Mouse (Mus musculus) limb, embryonic 14.5 days (tissue): Measurements from ENCODE around the gene Mfsd12. TPM values are rescaled to one million over a fixed set of nuclear protein-coding genes. Genes with fewer than 3 reads are reported as not detected.

Experiments used
- ATAC-seq: fragments of 200-750 bp; cut with Nextera tagmentation; 2 replicates; pipeline ENCODE4 v1.8.0; 2017; ENCODE audit warnings: low read depth, moderate number of reproducible peaks, moderate TSS enrichment; ENCODE audit not compliant: low FRiP score
- DNase-seq: peaks from one replicate; pipeline ENCODE4 v3.0.0-alpha.2; 2015; ENCODE audit warnings: low spot score
- H3K27ac ChIP-seq: fragments of 300-500 bp; sonication (generic); replicated peaks from 2 replicates; pipeline ENCODE4 v1.5.1; 2014; ENCODE audit warnings: low read depth, mild to moderate bottlenecking, low read length, moderate library complexity, mixed read lengths
- H3K27me3 ChIP-seq: fragments of 300-500 bp; sonication (generic); 2 replicates; pipeline ENCODE4 v1.6.1; 2014; ENCODE audit warnings: low read length, mixed read lengths; ENCODE audit not compliant: control insufficient read depth, insufficient read depth
- H3K36me3 ChIP-seq: fragments of 300-500 bp; sonication (generic); 2 replicates; pipeline ENCODE4 v1.6.1; 2014; ENCODE audit warnings: mild to moderate bottlenecking, low read length, moderate library complexity, mixed read lengths; ENCODE audit not compliant: control insufficient read depth, insufficient read depth
- H3K4me1 ChIP-seq: fragments of 300-500 bp; sonication (generic); 2 replicates; pipeline ENCODE4 v1.6.1; 2014; ENCODE audit warnings: antibody characterized with exemption, low read length, mixed read lengths; ENCODE audit not compliant: control insufficient read depth, insufficient read depth
- H3K4me2 ChIP-seq: fragments of 300-500 bp; sonication (generic); replicated peaks from 2 replicates; pipeline ENCODE4 v1.6.1; 2014; ENCODE audit warnings: low read depth, mild to moderate bottlenecking, low read length, moderate library complexity; ENCODE audit not compliant: severe bottlenecking
- H3K4me3 ChIP-seq: fragments of 300-500 bp; sonication (generic); replicated peaks from 2 replicates; pipeline ENCODE4 v1.5.1; 2014; ENCODE audit warnings: low read length
- H3K9ac ChIP-seq: fragments of 300-500 bp; sonication (generic); 2 replicates; pipeline ENCODE4 v1.6.1; 2014; ENCODE audit warnings: mild to moderate bottlenecking, low read depth, low read length, moderate library complexity; ENCODE audit not compliant: severe bottlenecking
- H3K9me3 ChIP-seq: fragments of 300-500 bp; sonication (generic); 2 replicates; pipeline ENCODE4 v1.6.1; 2016; ENCODE audit warnings: low read length; ENCODE audit not compliant: control insufficient read depth
- POLR2A ChIP-seq: fragments of 200-500 bp; IDR thresholded peaks from 2 replicates; pipeline ENCODE4 v1.8.0; 2012; ENCODE audit warnings: inconsistent platforms, mild to moderate bottlenecking, moderate library complexity, borderline replicate concordance; ENCODE audit not compliant: insufficient read depth, insufficient read length; ENCODE audit errors: extremely low read depth
- WGBS: fragments of 180-500 bp; shearing (Covaris S2); extraction: QIAGEN DNeasy Blood & Tissue Kit; methylation state at CpG from one replicate; pipeline ENCODE4 v1.1.7; 2014; 5-methylcytosine and 5-hydroxymethylcytosine counted together
- polyA plus RNA-seq, 2 experiments: library from polyadenylated mRNA; depleted of rRNA in 1 of 2; stranded (reverse) in 1 of 2; unstranded in 1 of 2; fragments of >200 nt; fragmentation: Nextera tagmentation in 1 of 2; extraction: Ambion mirVana in 1 of 2; gene quantifications; 2 replicates each; pipeline versions ENCODE4 v1.2.1 to v1.2.3; 2012 to 2014

The Mfsd12 gene
- polyA plus RNA-seq, 2 experiments = 6.8 to 12.0 TPM

GRCm38 (mm10) chr10:81325176-81325575 is 32.1 kb upstream of the Mfsd12 start:
- no peak for TF ChIP-seq POLR2A
- Histone ChIP-seq H3K27ac (no peak overlapping the region), H3K27me3 (no peaks in the 10 kb centered on the region), H3K4me2 (no peak overlapping the region), H3K9ac (no peak overlapping the region), H3K4me1 (peaks cover 22% of the 10 kb centered on the region), H3K36me3 (peaks cover 50% of the 10 kb centered on the region), H3K4me3 (no peak overlapping the region), H3K9me3 (no peaks in the 10 kb centered on the region)
- 96% methylated on average over 21 of the region's 21 CpGs for WGBS
- ATAC-seq (no peak), DNase-seq (no peak)

GRCm38 (mm10) chr10:81325781-81326180 is 31.5 kb upstream of the Mfsd12 start:
- no peak overlapping the region for H3K9ac ChIP-seq
- no peaks in the 10 kb centered on the region for H3K9me3 ChIP-seq
- TF ChIP-seq POLR2A = no peak
- DNase-seq (no peak), ATAC-seq (no peak)
- H3K27ac ChIP-seq = no peak overlapping the region
- H3K4me2 ChIP-seq = no peak overlapping the region
- WGBS = 95% methylated on average over 18 of the region's 18 CpGs
- H3K4me1 ChIP-seq = peaks cover 28% of the 10 kb centered on the region
- H3K36me3 ChIP-seq = peaks cover 50% of the 10 kb centered on the region
- no peak overlapping the region for H3K4me3 ChIP-seq
- no peaks in the 10 kb centered on the region for H3K27me3 ChIP-seq

GRCm38 (mm10) chr10:81326858-81327257 is 30.4 kb upstream of the Mfsd12 start:
- Histone ChIP-seq H3K9me3 (no peaks in the 10 kb centered on the region), H3K27me3 (no peaks in the 10 kb centered on the region), H3K27ac (no peak overlapping the region), H3K9ac (no peak overlapping the region), H3K36me3 (peaks cover 50% of the 10 kb centered on the region), H3K4me3 (no peak overlapping the region), H3K4me2 (no peak overlapping the region), H3K4me1 (peaks cover 25% of the 10 kb centered on the region)
- ATAC-seq (no peak), DNase-seq (no peak)
- WGBS = 76% methylated on average over 6 of the region's 6 CpGs
- TF ChIP-seq POLR2A = no peak

DNA sequence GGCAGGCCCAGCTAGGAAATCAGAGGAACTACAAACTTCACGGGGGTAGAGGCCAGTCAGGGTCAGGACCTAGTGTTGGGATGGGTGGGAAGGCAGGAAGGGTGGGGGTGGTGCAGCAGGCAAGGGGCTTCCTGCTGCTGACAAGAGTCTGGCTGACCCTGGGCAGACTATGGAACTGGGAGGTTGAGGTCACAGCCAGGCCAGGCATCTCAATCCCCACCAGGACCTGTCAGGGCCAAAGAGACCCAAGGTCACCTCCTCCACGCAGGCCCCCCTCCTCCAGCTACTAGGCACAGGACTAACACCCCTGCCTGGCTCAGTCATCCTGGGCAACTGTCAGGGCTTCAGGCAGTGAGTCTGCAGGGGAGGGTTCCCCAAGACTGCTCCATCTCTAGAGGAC is 29.3 kb upstream of the Mfsd12 start:
- no peak for ATAC-seq
- WGBS = 27% methylated on average over 2 of the region's 2 CpGs
- H3K4me1 ChIP-seq = peaks cover 23% of the 10 kb centered on the region

DNA sequence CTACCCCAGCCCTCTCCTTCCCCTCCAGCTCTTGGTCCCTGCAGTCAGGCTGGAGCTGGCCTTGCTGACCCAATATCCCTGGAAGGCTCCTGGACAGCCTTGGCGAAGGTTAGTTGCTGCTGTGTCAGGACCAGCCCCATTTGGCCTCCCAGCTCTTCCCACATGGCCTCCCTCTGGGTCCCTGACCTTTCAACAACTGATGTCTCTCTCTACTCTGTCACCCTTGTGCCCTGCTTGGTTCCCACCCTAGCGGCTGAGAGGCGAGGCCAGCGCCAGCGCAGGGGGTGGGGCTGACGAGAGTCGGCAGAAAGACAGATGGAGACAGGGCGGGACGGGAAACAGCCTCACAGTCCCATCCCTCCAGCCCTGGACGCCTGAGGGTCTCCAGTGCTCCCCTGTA is 28.9 kb upstream of the Mfsd12 start, which contains the start of gene Tbxa2r:
TSS of gene Tbxa2r (plus strand) at position 346 of the 400 bp plus-strand sequence.
- TF ChIP-seq POLR2A = no peak
- peak within 1 kb of the TSS; percentile 40 for H3K9ac ChIP-seq
- no peak within 1 kb of the TSS for H3K4me3 ChIP-seq
- peaks cover 40% of the 10 kb centered on the region for H3K36me3 ChIP-seq
- no peak for DNase-seq
- H3K27me3 ChIP-seq = no peaks in the 10 kb centered on the region
- WGBS = 18% methylated on average over 10 of the region's 10 CpGs
- peak within 1 kb of the TSS; percentile 85 for H3K27ac ChIP-seq
- no peak for ATAC-seq
- peak within 1 kb of the TSS; percentile 21 for H3K4me2 ChIP-seq
- H3K4me1 ChIP-seq = peaks cover 23% of the 10 kb centered on the region
- no peaks in the 10 kb centered on the region for H3K9me3 ChIP-seq

More for the DNA sequence above, 29.3 kb upstream of the Mfsd12 start:
- TF ChIP-seq POLR2A = no peak
- no peak overlapping the region for H3K27ac ChIP-seq
- DNase-seq = no peak
- no peaks in the 10 kb centered on the region for H3K9me3 ChIP-seq
- no peaks in the 10 kb centered on the region for H3K27me3 ChIP-seq
- H3K36me3 ChIP-seq = peaks cover 44% of the 10 kb centered on the region
- H3K4me2 ChIP-seq = no peak overlapping the region
- H3K4me3 ChIP-seq = no peak overlapping the region
- H3K9ac ChIP-seq = no peak overlapping the region
